Mouse (Mus musculus): ENCODE results near the gene Hdac10. TPM values are rescaled to one million over a fixed set of nuclear protein-coding genes. Genes with fewer than 3 reads are reported as not detected.

The Hdac10 gene
- total and polyA plus RNA-seq, 3 experiments: 8.2 to 17.7 (median 9.5) TPM

GRCm38 (mm10) chr15:89150041-89150390 is 21.5 kb upstream of the Hdac10 start:
- Histone ChIP-seq H3K4me2 (ENCODE audit: insufficient read depth, low read depth, poor library complexity, severe bottlenecking) (peak overlapping the region; percentile 97), H3K9me3 (replicated peaks; ENCODE audit: low read length) (no peaks in the 10 kb centered on the region), H3K4me1 (ENCODE audit: control insufficient read depth in 1 of 2, insufficient read depth in 2 of 2) (peaks cover 14 to 25% of the 10 kb centered on the region in 2 experiments), H3K79me2 (replicated peaks; ENCODE audit: control insufficient read depth, extremely low read depth, insufficient read depth, poor library complexity, severe bottlenecking) (no peaks in the 10 kb centered on the region), H3K9ac (ENCODE audit: insufficient read depth, low read depth) (peak overlapping the region; percentile 68; the same call in 1 of the 2 replicates), H3K4me3 (replicated peaks in 1 of 3; ENCODE audit: low read depth in 2 of 3, low read length in 2 of 3, poor library complexity in 1 of 3) (peak overlapping the region in 2 of 3 experiments; percentile 43 to 94), H3K27me3 (replicated peaks) (peaks cover 35% of the 10 kb centered on the region), H3K36me3 (replicated peaks in 1 of 2; ENCODE audit: control insufficient read depth in 1 of 2, insufficient read depth in 1 of 2, low read length in 1 of 2) (peaks cover 7 to 16% of the 10 kb centered on the region in 2 experiments), H3K27ac (ENCODE audit: insufficient read depth, low read depth) (no peak overlapping the region)
- in situ Hi-C loops (cut with MboI; ENCODE audit: low pct_ligation_motif_present, low pct_unique_long_range_greater_than_20kb, low sequenced_read_pairs) (no loop called here), dilution Hi-C loops (cut with MboI; ENCODE audit: extremely low pct_ligation_motif_present, extremely low pct_unique_long_range_greater_than_20kb, low sequenced_read_pairs) (no loop called here)
- TF ChIP-seq MYC (IDR thresholded peaks at IDR 0.05; ENCODE audit: low read depth, low read length) (0 out of 2 replicates have a peak, but pooled peaks have one; percentile 3), TBP (conservative IDR thresholded peaks at IDR 0.05; ENCODE audit: low read depth, low read length) (no peak), CTCF (conservative IDR thresholded peaks at IDR 0.05 in 1 of 2, IDR thresholded peaks at IDR 0.05 in 1 of 2; ENCODE audit: low read depth in 2 of 2, low read length in 2 of 2) (peak in 1 of 2 experiments; percentile 18; a peak in 1 of 4 replicates), MAX (IDR thresholded peaks at IDR 0.05; ENCODE audit: low read length) (no peak), MXI1 (IDR thresholded peaks at IDR 0.05; ENCODE audit: low read depth, low read length) (no peak; the same call in none of the 2 replicates), SIN3A (IDR thresholded peaks at IDR 0.05; ENCODE audit: low read length) (peak; percentile 88)
- DNase-seq (ENCODE audit: extremely low read depth): no peak

DNA sequence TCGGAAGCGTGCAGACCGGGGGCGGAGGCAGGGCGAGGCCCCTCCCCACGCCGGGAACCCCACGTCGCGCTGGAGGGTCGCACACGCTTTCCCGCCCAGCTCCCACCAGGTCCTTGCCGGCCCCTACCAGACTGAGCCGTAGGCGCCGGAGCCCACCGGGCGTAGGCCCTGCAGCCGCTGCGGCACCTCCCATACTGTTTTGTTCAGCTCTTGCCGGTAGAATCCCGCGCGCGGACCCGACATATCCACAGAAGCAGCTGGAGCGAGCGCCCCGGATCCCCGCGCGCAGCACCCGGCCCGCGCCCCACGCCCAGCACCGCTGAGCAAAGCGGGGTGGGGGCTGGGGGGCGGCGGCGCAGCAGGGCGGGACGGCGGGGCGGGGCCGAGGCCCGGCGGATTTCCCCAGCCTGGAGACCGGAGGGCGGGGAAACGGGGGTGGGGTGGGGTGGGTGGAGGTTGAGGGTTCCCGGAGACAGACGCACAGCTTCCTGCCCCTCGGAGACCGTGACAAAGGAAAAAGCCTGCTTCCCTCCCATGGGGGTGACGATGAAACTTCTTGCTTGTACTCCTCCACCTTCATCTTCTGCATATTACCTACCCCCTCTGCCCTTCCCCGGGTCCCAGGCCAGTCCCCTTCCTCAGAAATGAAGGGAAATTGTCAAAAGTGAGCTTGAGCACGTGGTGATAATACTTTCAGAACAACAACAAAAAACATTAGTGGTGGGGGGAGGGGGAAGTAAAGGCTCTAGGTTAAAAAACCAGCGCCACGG is 21.0 kb upstream of the Hdac10 start, which contains the start of gene Mapk11:
Gene Mapk11 (minus strand): TSS at position 358 of the 770 bp plus-strand sequence.
- DNase-seq (ENCODE audit: extremely low read depth): peak; percentile 39
- Histone ChIP-seq H3K9me3 (replicated peaks; ENCODE audit: low read length) (no peaks in the 10 kb centered on the region), H3K36me3 (replicated peaks in 1 of 2; ENCODE audit: control insufficient read depth in 1 of 2, insufficient read depth in 1 of 2, low read length in 1 of 2) (peaks cover 7 to 18% of the 10 kb centered on the region in 2 experiments), H3K4me2 (ENCODE audit: insufficient read depth, low read depth, poor library complexity, severe bottlenecking) (peak within 1 kb of the TSS; percentile 97), H3K27me3 (replicated peaks) (peaks cover 35% of the 10 kb centered on the region), H3K27ac (ENCODE audit: insufficient read depth, low read depth) (no peak within 1 kb of the TSS), H3K4me3 (replicated peaks in 1 of 3; ENCODE audit: low read depth in 2 of 3, low read length in 2 of 3, poor library complexity in 1 of 3) (peak within 1 kb of the TSS; percentile 56 to 94 (median 68)), H3K79me2 (replicated peaks; ENCODE audit: control insufficient read depth, extremely low read depth, insufficient read depth, poor library complexity, severe bottlenecking) (no peaks in the 10 kb centered on the region), H3K4me1 (ENCODE audit: control insufficient read depth in 1 of 2, insufficient read depth in 2 of 2) (peaks cover 14 to 25% of the 10 kb centered on the region in 2 experiments), H3K9ac (ENCODE audit: insufficient read depth, low read depth) (peak within 1 kb of the TSS; percentile 68)
- dilution Hi-C loops (cut with MboI; ENCODE audit: extremely low pct_ligation_motif_present, extremely low pct_unique_long_range_greater_than_20kb, low sequenced_read_pairs): no loop called here
- in situ Hi-C loops (cut with MboI; ENCODE audit: low pct_ligation_motif_present, low pct_unique_long_range_greater_than_20kb, low sequenced_read_pairs): no loop called here
- TF ChIP-seq POLR2A (IDR thresholded peaks at IDR 0.05; ENCODE audit: low read depth, low read length) (peak; percentile 49), KAT2A (IDR thresholded peaks at IDR 0.05; ENCODE audit: insufficient replicate concordance, low read length) (no peak), SMC3 (IDR thresholded peaks at IDR 0.05; ENCODE audit: low read depth, low read length) (no peak), IRF4 (IDR thresholded peaks at IDR 0.05; ENCODE audit: low read depth, low read length) (no peak), TBP (conservative IDR thresholded peaks at IDR 0.05; ENCODE audit: low read depth, low read length) (no peak), ZKSCAN1 (IDR thresholded peaks at IDR 0.05; ENCODE audit: borderline replicate concordance, low read depth, low read length) (no peak), CTCF (conservative IDR thresholded peaks at IDR 0.05 in 1 of 2, IDR thresholded peaks at IDR 0.05 in 1 of 2; ENCODE audit: low read depth in 2 of 2, low read length in 2 of 2) (no peak), EP300 (IDR thresholded peaks at IDR 0.05; ENCODE audit: low read length) (no peak), MYC (IDR thresholded peaks at IDR 0.05; ENCODE audit: low read depth, low read length) (peak; percentile 67; the same call in 1 of the 2 replicates), CHD2 (IDR thresholded peaks at IDR 0.05; ENCODE audit: low read length) (0 out of 2 replicates have a peak, but pooled peaks have one; percentile 49), JUN (IDR thresholded peaks at IDR 0.05; ENCODE audit: insufficient read depth, low read depth, low read length) (no peak), ELF1 (IDR thresholded peaks at IDR 0.05; ENCODE audit: low read depth, low read length) (no peak), MAZ (IDR thresholded peaks at IDR 0.05; ENCODE audit: low read depth, low read length) (peak; percentile 75; the same call in 1 of the 2 replicates), PAX5 (IDR thresholded peaks at IDR 0.05; ENCODE audit: low read length) (no peak), NELFE (IDR thresholded peaks at IDR 0.05; ENCODE audit: low read depth, low read length) (peak; percentile 20; the same call in 1 of the 2 replicates), POLR2AphosphoS2 (IDR thresholded peaks at IDR 0.05; ENCODE audit: low read depth, low read length) (no peak), ZNF384 (IDR thresholded peaks at IDR 0.05; ENCODE audit: low read depth, low read length) (no peak), RAD21 (IDR thresholded peaks at IDR 0.05; ENCODE audit: low read depth, low read length) (no peak), MEF2A (IDR thresholded peaks at IDR 0.05; ENCODE audit: borderline replicate concordance, low read depth, low read length) (no peak), BHLHE40 (IDR thresholded peaks at IDR 0.05; ENCODE audit: low read depth, low read length) (peak; percentile 63), ZC3H11A (IDR thresholded peaks at IDR 0.05; ENCODE audit: low read depth, low read length) (no peak), RCOR1 (conservative IDR thresholded peaks at IDR 0.05; ENCODE audit: low read depth, low read length) (no peak), UBTF (IDR thresholded peaks at IDR 0.05; ENCODE audit: low read depth, low read length) (no peak), USF2 (conservative IDR thresholded peaks at IDR 0.05; ENCODE audit: low read depth, low read length) (no peak), JUND (conservative IDR thresholded peaks at IDR 0.05; ENCODE audit: low read depth, low read length) (no peak), MXI1 (IDR thresholded peaks at IDR 0.05; ENCODE audit: low read depth, low read length) (peak; percentile 86), GABPA (IDR thresholded peaks at IDR 0.05; ENCODE audit: insufficient replicate concordance, low read depth, low read length) (no peak), HCFC1 (IDR thresholded peaks at IDR 0.05; ENCODE audit: low read depth, low read length) (no peak), NRF1 (IDR thresholded peaks at IDR 0.05; ENCODE audit: low read depth, low read length) (no peak)
